Mouse (Mus musculus) gonadal fat pad, adult 2 months (tissue): ENCODE data around the gene Gatad2b. TPM values are rescaled to one million over a fixed set of nuclear protein-coding genes. Genes with fewer than 3 reads are reported as not detected.
"Not testable (repeated sequence)": the region's sequence is repeated elsewhere in the genome, so short reads cannot be mapped to it uniquely, and the experiment has no call there.

Source experiments
- DNase-seq: peaks from one replicate; pipeline ENCODE4 v3.0.0-alpha.2; 2012; ENCODE audit warnings: low read depth
- polyA plus RNA-seq: library from polyadenylated mRNA; depleted of rRNA; stranded (reverse); fragments of >200 nt; gene quantifications from 2 replicates; pipeline ENCODE4 v1.2.3, GENCODE M21; 2012

Gatad2b gene
- polyA plus RNA-seq, 1 experiment: 19.3 TPM

DNA sequence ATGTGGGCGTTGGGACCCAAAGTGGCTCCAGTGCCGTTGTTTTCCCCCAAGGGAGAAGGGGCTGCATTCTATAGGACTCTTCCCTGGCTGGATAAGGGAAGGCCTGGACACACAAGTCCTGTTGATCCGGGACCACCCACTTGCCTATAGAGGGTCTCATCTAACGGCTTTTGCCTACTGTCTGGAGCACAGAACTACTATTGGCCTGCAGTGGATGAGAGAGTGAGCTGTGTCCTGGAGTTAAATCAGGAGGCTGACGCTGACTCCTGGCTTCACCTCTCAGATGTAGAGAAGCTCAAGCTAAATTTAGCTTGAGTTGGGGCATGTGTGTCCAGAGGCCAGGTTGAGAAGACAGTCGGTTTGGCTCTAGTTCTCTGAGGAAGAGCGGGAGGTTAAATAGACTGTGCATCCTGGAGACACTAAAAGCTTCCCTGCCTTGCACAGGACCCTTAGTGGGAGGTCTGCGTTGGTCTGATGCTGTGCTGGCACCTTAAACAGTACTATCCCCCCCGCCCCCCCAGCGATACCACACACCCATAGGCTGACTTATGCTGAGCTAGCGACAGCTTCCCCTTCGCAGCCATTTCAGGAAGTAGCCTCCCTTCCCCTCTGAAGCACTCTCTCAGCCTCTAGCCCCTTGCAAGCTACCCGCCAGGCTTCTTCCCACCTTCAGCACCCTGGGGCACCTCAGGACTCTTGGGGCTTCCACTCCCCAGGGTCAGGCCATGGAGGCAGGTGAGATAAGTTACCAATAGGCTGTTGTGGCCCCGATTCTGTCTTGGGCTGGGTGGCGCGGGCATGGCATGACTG lies 26.8 kb upstream of the Gatad2b start:
- no peak for DNase-seq

DNA sequence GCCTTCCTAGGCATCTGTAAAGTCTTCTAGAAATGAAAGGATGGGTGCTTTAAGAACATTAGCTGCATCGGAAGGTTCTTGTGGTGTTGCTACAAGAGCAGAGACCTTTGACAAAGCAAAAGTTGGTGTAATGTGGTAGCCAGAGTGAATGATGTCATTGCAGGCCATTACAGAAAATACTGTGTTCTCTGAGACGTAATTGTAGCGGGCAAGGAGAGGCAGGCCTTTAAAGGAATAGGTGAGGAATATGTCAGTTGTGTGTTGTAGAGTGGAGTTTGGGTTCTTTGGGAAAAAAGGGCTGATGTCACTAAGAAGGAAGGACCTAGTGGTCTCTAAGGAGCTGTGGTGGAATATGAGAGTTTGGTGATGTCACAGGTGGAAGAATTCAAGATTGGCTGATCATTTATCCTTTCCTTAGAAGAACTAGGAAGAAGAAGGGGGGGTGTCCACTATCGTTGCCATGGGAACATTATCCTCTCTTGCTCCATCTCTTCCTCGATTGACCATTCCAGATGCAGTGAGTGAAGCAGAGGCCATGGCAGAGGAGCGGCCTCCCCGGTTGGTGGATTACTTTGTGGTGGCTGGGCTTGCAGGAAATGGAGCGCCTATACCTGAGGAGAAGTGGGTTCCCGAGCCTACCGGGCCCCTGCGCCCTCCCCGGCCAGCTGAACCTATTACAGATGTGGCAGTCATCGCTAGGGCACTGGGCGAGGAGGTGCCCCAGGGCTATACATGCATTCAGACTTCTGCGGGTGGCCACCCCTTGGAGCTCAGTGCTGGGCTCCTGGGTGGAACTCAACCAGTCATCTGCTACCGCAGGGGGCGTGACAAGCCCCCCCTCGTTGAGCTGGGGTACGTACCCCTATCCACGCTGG lies 25.8 kb upstream of the Gatad2b start:
- DNase-seq: no peak

DNA sequence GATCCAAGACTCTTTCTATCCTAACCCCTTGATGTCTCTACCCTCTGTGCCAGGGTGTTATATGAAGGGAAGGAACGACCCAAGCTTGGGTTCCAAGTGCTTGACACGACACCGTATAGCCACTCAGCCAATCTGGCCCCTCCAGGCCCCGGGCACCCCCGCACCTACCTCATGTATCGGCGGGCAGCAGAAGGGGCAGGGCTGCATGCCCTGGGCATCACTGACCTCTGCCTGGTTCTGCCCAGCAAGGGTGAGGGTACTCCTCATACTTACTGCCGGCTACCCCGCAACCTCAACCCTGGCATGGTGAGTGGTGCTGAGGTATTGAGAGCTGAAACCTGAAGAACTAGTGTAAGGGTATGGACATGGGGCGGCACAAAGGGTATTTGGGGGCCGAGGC lies 24.8 kb upstream of the Gatad2b start:
- no peak for DNase-seq

DNA sequence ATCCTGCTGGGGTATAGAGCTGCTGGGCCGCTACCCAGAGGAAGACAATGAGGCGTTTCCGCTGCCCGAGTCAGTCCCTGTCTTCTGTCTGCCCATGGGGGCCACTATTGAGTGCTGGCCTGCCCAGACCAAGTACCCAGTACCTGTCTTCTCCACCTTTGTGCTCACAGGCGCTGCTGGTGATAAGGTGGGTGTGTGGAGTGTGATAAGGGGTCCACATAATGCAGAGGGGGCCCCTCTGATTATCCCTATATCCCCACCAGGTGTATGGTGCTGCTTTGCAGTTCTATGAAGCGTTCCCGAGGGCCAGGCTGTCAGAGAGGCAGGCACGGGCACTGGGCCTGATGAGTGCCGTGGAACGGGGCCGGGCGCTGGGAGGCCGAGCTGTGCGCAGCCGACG lies 24.0 kb upstream of the Gatad2b start:
- no peak for DNase-seq

DNA sequence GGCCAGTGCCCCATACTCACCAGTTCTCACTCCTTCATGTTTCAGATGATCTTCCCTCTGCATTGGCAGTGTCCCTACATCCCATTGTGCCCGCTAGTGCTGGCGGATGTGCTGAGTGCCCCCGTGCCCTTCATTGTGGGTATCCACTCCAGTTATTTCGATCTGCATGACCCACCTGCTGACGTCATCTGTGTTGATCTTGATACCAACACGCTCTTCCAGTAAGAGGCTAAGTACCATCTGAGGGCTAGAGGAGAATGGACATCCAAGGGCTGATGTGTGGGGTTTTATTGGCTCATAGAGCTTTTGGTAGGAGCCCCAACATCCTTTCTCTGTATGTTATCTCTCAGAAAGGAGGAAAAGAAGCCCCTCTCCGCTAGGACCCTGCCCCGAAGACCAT lies 22.2 kb upstream of the Gatad2b start:
- DNase-seq: no peak

DNA sequence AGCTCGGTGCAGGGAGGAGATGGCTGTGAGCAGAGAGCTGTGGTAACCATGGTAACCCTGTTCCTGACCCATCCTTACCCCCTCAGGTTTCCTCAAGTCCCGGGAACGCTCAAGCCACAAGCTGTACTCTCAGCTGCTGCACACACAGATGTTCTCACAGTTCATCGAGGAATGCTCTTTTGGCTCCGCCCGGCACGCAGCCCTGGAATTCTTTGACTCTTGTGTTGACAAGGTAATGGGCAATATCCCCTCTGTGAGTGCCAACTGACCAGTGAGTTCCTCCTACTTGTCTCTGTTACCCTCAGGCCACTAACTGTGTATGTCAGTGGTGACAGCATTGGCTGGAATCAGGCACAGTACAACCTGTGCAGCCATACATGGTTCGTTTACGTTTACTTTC lies 20.8 kb upstream of the Gatad2b start:
- DNase-seq: no peak

DNA sequence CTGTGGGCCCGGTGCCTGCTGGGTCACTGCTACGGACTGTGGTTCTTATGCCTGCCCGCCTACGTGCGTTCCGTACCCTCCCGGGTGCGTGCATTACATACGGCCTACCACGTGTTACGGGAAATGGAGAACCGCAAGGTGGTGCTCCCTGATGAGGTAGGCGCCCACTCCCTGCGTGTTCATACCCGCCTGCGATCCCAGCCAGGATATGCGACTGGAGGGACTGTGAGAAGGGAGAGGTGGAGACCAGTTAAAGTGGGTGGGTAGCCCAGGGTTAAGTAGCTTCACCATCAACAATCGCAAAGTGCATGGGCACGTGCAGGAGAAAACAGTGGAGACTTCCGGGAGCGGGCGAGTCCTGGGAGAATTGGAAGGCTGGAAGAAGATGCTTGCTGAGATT lies 19.1 kb upstream of the Gatad2b start:
- no peak for DNase-seq

DNA sequence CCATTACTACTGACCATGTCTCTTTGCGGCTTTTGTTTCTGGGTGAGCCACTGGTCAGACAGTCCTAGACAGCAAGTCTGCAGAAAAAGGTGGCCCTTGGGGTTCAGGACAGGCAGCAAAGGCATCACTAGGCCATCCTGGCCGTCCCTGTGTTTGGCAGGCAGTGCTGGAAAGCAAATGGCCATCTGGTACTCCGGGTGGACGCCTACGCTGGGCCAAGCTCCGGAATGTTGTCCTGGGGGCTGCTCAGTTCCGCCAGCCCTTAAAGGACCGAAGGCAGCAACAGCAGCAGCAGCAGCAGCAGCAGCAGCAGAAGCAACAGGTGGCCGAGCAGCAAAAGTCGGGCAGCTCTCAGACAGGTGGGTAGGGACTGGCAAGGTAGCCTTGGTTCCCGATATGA lies 17.7 kb upstream of the Gatad2b start:
- DNase-seq: no peak

DNA sequence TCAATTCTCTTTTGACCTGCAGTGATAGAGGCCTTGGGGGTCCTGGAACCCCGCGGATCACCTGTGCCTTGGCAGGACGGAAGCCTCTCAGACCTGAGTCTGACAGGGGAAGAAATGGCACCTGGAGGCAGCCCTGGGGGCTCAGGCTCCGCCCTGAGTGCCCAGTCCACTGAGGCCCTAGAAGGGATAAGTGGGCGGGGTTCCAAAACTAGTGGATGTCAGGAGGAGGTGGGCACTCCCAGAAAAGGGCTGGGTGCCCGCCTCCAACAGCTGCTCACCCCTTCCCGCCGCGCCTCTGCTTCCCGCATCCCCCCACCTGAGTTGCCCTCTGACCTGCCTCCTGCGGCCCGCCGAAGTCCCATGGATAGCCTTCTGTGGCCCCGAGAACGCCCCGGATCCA lies 16.1 kb upstream of the Gatad2b start:
- DNase-seq: no peak

DNA sequence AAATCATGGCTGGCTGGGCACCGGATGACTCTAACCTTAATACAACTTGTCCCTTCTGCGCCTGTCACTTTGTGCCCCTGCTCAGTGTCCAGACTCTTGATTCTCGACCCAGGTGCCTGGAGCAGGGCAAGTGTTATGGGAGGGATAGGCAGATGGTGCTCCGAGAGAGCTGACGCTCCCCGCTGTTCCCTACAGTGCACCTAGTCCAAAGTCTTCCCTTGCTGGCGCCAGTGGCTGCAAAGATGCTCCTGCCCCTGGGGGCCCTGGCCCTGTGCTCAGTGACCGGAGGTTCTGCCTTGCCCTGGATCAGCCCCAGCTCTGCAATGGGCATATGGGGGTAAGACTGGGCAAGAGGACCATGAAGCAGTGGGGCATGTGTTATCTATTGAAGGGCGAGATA lies 15.2 kb upstream of the Gatad2b start:
- no peak for DNase-seq

DNA sequence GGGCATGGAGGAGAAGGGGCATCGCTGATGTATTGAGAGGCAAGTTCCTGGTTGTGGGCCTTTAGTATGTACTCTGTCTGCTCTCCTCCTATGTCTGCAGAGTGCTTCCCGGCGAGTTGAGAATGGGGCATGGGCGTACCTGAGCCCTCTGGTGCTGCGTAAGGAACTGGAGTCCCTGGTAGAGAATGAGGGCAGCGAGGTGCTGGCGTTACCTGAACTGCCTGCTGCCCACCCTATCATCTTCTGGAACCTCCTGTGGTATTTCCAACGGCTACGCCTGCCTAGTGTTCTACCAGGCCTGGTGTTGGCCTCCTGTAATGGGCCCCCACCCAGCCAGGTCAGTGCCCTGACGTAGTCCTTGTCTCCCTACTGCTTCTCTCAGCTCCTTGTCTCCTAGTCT lies 14.8 kb upstream of the Gatad2b start:
- DNase-seq: no peak

DNA sequence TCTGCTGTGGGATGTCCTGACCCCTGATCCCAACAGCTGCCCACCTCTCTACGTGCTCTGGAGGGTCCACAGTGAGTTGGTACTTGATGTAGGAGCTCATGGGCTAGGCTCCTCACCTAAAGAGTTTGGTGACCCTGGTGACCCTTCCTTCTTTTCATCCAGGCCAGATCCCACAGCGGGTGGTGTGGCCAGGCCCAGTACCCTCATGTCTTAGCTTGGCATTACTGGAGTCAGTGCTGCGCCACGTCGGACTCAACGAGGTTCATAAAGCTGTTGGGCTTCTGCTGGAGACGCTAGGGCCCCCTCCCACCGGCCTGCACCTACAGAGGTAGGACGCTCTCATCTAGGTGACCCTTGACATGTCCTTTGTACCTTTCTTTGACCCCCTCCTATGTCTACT lies 13.8 kb upstream of the Gatad2b start:
- DNase-seq: no peak

DNA sequence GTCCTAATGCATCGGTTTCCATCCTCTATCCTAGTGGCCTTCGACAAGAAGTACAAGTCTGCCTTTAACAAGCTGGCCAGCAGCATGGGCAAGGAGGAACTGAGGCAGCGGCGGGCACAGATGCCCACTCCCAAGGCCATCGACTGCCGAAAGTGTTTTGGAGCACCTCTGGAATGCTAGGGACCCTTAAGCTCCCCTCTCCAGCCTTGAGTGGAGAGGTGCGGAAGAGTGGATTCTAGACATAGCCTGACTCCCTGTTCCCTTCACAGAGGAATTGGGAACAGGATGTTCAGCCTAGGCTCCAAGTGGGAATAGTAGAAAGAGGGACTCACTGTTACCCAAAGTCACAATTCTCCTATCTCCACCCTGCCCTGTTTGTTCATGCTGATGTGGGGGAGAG lies 13.2 kb upstream of the Gatad2b start:
- DNase-seq: no peak

DNA sequence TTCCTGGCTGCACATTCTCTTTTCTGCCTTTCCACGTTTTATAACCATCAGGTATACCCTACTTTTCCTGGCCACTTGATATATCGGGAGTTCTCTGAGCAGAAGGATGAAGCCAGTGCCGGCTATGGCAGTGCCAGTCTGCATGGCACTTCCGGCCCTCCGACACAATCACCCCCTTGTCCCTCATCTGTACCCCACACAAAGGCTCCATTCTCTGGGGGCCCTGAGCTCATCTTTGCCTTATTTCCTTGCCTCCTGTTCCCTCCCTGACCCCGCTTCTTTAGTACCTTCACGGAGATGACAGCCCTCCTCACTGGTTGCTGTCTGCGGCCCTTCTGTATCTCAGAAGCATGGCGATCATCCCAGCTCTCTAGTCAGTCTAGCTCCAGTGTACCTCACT lies 12.3 kb upstream of the Gatad2b start:
- DNase-seq: no peak

DNA sequence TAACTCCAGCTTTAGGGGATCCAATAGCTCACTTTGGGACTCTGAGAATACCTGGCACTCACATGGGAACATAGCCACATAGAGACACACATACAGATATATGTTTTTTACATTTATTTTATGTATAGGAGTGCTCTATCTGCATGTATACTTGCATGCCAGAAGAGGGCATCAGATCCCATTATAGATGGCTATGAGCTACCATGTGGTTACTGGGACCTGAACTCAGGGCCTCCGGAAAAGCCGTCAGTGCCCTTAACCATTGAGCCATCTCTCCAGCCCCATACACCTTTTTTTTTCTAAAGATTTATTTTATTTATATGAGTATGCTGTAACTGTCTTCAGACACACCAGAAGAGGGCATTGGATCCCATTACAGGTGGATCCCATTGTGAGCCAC lies 8.8 kb upstream of the Gatad2b start:
- DNase-seq: no peak

DNA sequence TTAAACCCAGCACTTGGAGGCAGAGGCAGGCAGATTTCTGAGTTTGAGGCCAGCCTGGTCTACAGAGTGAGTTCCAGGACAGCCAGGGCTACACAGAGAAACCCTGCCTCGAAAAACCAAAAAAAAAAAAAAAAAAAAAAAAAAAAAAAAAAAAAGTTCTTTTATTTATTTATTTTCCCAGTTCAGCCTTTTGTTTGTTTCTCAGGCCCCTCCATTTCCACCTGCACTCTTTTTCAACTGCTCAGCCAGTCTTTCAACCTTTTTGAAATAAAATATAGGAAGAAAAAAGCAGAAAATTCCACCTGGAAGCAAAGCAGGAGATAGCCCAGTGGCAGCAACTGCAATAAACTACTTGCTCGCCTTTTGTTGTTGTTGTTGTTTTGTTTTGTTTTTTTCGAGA lies 3.6 kb upstream of the Gatad2b start:
- not testable (repeated sequence) for DNase-seq

DNA sequence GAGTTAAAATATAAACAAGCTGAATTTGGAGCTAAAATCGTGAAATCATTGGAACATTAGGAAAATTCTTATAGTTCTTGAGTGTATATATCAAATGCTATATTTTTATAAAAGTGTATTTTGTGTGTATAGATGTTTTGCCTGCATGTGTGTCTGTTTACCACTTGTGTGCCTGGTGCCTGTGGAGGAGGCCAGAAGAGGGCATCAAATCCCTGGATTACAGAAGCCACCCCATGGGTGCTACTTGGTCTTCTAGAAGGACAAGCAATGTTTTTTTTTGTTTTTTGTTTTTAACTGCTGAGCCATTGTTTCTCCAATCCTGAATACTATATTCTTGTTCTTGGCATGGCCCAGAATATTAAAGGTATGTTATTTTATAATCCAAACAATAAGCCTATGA lies 2.4 kb upstream of the Gatad2b start:
- no peak for DNase-seq

DNA sequence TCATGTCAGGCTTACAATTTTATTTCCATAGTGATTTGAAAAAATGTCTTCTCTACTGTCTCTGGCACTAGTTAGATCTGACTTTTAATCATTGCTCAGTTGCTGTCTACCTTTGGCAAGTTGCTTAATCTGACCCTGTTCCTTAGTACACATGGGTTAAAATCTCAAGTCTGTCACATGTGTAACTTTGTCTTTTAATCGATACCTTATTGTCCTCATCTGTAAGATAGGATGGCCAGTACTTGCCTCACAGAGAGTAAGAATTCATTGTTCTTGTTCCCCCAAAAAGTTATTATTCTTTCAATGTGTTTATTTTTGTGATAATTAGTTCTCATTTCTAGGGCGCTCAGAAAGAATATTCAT lies 1.0 kb upstream of the Gatad2b start:
- DNase-seq: no peak

DNA sequence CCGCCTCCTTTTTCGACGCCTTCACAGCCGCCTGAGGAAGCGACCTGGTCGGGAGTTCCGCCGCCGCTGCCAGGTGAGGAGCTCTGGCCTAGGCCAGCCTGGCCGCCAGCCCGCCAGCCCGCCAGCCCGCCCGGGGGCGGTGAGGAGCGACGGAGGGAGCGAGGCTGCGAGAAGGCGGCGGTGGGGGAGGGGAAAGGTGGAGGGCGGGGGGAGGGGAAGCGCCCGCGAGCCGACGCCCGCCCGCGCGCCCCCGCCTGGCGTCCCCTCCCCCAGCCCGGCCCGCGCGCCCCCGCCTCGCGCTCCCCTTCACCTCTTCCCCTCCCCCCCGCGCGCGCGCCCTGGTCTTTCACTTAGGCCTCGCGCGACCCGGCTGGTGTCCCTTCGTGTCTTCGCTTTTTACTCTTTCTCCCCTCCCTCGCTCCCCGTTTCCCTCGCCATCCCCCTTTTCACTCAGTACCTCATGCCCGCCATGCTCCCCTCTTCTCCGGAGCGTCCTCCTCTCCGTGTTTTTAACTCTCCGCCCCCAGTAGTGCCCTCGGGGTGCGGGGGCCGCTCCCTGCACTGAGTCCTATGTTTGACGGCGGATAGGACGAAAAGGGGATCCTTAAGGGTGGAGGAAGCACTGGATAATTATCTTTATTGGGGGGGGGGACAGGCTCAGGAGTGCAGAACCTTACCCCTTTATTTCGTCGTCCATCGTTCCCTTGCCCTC lies 530 bp downstream of the Gatad2b start:
- no peak for DNase-seq

DNA sequence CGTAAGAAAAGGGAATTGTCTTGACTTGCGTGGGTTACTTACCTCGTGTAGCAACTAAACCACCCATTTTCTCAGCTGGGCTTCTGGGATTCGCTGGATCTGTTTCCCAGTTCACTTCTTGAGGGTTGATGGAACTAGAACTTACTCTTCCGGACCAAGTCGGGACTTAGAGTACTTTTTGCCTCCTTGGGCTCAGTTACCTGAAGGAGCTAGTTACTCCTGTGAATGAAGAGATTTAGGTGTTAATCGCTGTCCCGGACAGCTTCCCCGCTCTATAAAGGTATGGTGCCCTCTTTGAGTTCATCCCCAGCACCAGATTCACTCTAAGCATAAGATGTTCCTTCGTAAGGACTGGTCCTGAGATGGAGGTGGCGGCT lies 1.1 kb downstream of the Gatad2b start:
- no peak for DNase-seq

DNA sequence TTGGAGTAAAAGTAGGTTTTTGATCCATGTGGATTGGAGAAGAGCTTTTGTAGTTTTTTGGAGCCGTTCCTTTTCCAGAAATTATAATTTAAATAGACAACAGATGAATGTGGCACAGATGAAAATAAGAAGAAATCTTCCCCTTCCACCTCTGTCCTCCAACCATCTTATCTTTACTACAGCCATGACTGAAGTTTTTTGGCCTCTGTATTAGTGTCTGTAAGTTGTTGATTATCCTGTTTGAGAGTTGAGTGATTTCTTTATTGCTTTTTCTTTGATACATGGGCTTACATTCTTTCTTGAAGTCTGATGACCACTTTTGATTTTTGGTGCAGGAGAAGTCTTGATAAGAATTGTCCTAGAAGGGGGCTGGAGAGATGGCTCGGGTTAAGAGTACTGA lies 1.7 kb downstream of the Gatad2b start:
- no peak for DNase-seq

DNA sequence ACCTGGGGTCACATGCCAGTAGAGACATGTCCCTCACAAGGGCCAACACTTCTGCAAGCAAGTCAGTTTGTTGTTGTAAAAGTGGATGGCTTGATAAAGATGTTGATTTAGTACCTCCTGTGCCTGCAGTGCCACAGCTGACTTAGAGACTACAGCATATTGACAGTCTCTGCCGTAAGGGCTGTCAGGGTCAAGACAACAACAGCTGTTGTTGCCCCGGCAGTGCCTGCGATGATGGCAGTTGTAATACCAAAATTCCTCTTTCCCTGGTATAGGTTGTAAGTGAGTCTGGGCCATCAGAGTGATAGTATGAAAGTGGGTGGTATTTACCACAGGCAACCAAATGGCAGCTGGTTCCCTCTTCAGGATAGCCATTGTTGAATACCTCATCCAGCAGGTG lies 12.8 kb downstream of the Gatad2b start:
- no peak for DNase-seq

DNA sequence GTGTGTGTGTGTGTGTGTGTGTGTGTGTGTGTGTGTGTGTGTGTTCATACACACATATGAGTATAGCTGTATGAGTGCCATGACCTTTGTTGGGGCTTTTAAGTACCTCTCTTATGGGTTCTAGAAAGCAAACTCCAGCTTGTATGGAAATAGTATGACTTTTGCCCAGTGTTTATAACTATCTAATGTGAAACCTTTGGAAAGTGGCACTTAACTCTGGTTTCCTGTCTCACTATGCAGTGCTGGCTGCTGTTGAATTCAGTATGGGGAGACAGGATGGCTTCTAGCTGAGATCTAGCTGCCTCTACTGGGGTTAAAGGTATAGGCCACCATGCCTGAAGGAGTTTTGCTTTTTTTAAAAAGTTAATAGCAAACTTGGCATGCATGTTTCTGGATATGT lies 16.6 kb downstream of the Gatad2b start:
- no peak for DNase-seq
